Mouse (Mus musculus) forebrain, embryonic 12.5 days (tissue): ENCODE measurements around the gene Lurap1. TPM values are rescaled to one million over a fixed set of nuclear protein-coding genes. Genes with fewer than 3 reads are reported as not detected.

ENCODE experiments used
- ATAC-seq: fragments of 200-750 bp; cut with Nextera tagmentation; 2 replicates; pipeline ENCODE4 v1.8.0; 2017; ENCODE audit warnings: moderate TSS enrichment; ENCODE audit not compliant: low FRiP score
- H3K27ac ChIP-seq: fragments of 300-500 bp; sonication (generic); 2 replicates; pipeline ENCODE4 v1.5.1; 2016; ENCODE audit warnings: mild to moderate bottlenecking
- H3K27me3 ChIP-seq: fragments of 300-500 bp; sonication (generic); 2 replicates; pipeline ENCODE4 v1.6.1; 2016; ENCODE audit warnings: mild to moderate bottlenecking
- H3K36me3 ChIP-seq: fragments of 300-500 bp; sonication (generic); replicated peaks from 2 replicates; pipeline ENCODE4 v1.6.1; 2016; ENCODE audit warnings: mild to moderate bottlenecking
- H3K4me1 ChIP-seq: fragments of 300-500 bp; sonication (generic); 2 replicates; pipeline ENCODE4 v1.6.1; 2016
- H3K4me2 ChIP-seq: fragments of 300-500 bp; sonication (generic); 2 replicates; pipeline ENCODE4 v1.6.1; 2016; ENCODE audit warnings: mild to moderate bottlenecking, moderate library complexity
- H3K4me3 ChIP-seq: fragments of 300-500 bp; sonication (generic); replicated peaks from 2 replicates; pipeline ENCODE4 v1.5.1; 2016; ENCODE audit warnings: mild to moderate bottlenecking
- H3K9ac ChIP-seq: fragments of 300-500 bp; sonication (generic); 2 replicates; pipeline ENCODE4 v1.6.1; 2016; ENCODE audit warnings: mild to moderate bottlenecking
- H3K9me3 ChIP-seq: fragments of 300-500 bp; sonication (generic); 2 replicates; pipeline ENCODE4 v1.6.1; 2016
- WGBS: fragments of 180-500 bp; shearing (Covaris S2); methylation state at CpG from one replicate; pipeline ENCODE4 v1.1.7; 2016; 5-methylcytosine and 5-hydroxymethylcytosine counted together
- polyA plus RNA-seq: library from polyadenylated mRNA; unstranded; fragments of >200 nt; fragmentation: Nextera tagmentation; extraction: Ambion mirVana; gene quantifications from 2 replicates; pipeline ENCODE4 v1.2.1, GENCODE M21; 2016

The Lurap1 gene
- polyA plus RNA-seq, 1 experiment from 2014 or later, result 2.0 TPM

DNA sequence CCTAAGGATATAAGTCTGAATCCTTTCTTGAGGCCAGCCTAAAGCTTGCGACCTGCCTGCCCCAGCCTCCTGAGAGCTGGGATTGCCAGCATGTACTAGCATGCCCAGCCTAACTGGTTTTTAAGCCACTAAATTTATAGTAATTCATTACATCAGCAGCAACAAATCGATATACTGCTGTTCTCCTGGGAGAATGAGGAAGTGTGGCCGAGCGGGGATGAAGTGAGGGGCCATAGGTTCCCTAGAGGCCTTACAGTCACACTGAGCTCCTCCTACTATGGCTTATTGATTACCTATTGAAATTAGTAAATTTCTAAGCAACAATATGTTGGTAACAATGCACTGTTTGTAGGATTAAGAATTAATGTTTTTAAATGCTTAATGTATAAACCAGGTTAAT lies 18.0 kb downstream of the Lurap1 start:
- Histone ChIP-seq H3K9me3 (no peaks in the 10 kb centered on the region), H3K4me3 (no peak overlapping the region), H3K4me2 (no peak overlapping the region), H3K36me3 (0 out of 2 replicates have a peak, but pooled peaks cover 5% of the 10 kb centered on the region), H3K9ac (no peak overlapping the region), H3K4me1 (peaks cover 5% of the 10 kb centered on the region; the same call in 1 of the 2 replicates), H3K27ac (no peak overlapping the region), H3K27me3 (no peaks in the 10 kb centered on the region)
- no peak for ATAC-seq
- WGBS, result 90% methylated on average over 4 of the region's 4 CpGs

DNA sequence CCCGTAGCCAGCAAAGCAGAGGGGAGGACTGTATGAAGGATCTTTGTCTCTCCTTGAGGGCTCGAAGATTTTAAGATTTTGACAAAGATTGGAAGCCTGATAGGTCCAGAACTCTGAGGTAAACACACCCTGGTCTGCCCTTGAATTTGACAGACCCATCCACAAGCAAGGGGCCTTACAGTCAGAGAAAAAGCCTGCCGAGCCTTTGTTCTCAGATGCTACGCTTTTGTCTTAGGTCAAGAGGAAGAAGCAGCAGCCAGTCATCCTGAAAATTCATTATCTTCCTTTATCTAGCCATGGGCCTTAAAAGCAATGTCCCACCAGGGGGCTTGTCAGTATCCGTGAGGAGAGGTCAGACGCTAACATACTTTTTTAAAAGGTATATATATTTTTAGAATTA lies 23.2 kb downstream of the Lurap1 start:
- no peak overlapping the region for H3K9ac ChIP-seq
- no peaks in the 10 kb centered on the region for H3K9me3 ChIP-seq
- 68% methylated on average over 6 of the region's 6 CpGs for WGBS
- no peaks in the 10 kb centered on the region for H3K27me3 ChIP-seq
- peaks cover 15% of the 10 kb centered on the region for H3K4me1 ChIP-seq
- 0 out of 2 replicates have a peak, but pooled peaks cover 5% of the 10 kb centered on the region for H3K36me3 ChIP-seq
- no peak overlapping the region for H3K27ac ChIP-seq
- ATAC-seq, result no peak
- H3K4me3 ChIP-seq, result no peak overlapping the region
- no peak overlapping the region for H3K4me2 ChIP-seq

DNA sequence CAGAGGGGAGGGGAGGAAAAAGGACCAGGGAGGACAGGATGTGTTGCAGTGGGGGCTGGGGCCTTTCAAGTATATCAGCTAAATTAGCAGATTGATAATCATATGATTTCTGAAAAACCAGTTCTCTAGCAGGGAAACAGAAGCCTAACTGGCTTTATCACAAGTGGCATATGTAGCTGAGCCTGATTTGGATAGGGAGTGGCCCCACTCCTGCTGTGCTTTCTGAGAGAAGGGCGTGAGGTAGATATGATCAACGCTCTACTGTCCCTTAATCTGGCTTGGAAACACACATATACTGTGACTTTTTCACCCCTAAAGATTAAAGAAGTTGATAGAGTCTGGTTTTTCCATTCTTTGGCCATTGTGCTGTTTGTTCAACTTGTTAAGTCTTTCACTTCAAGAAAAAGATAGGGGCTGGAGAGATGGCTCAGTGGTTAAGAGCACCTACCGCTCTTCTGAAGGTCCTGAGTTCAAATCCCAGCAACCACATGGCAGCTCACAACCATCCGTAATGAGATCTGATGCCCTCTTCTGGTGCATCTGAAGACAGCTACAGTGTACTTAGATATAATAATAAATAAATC lies 25.2 kb downstream of the Lurap1 start:
- no peak overlapping the region for H3K4me2 ChIP-seq
- H3K27ac ChIP-seq, result no peak overlapping the region
- no peaks in the 10 kb centered on the region for H3K27me3 ChIP-seq
- peaks cover 26% of the 10 kb centered on the region for H3K4me1 ChIP-seq
- H3K4me3 ChIP-seq, result no peak overlapping the region
- no peak overlapping the region for H3K9ac ChIP-seq
- H3K9me3 ChIP-seq, result no peaks in the 10 kb centered on the region
- ATAC-seq, result no peak
- 95% methylated on average over 4 of the region's 4 CpGs for WGBS
- no peaks in the 10 kb centered on the region for H3K36me3 ChIP-seq

DNA sequence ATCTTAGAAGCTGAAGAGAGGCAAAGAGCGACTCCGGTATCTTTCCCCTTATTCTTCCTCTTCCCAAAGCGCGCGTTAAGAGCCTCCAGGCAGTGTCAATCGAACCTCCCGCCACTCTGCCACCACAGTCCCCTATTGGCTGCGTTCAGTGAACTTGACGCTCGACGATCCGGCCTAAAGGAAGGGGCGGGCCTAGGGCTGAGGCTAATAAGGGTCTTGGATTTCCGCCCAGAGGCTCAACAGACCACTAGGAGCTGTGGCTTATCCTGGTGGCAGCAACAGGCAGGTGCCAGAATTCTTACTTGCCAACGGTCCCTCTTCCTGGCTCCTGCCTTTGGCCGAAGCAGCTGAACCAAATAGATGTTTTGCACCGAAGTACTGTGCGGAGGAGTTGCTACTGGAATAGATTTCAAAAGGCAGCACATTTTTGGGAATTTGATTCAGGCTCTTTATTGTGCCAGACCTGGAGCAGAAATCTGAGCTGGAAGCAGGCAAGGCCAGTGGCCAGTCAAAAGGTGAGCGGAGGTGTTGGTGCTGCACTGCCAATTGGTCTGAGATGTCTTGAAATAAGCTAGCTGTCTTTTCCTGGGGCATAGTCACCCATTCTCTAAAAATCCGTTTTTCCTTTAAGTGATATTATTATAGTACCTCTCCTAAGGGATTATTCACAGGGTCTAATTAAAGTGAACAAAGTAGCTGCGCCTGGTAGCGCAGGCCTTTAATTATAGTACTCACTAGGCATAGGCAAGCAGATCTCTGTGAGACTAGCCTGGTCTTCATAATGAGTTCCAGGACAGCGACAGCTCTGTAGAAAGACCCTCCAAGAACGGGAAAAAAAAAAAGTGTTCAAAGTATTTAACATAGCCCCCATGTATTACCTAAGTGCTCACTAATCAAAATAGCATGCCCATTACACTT lies 27.3 kb downstream of the Lurap1 start, which contains the start of the genes Rad54l and Pomgnt1:
TSS of gene Rad54l (minus strand) at position 89 of the 918 bp plus-strand sequence.
TSS of gene Pomgnt1 (plus strand) at position 239 of the 918 bp plus-strand sequence.
- H3K9ac ChIP-seq, result peak within 1 kb of the TSS; percentile 66
- peak; percentile 99 for ATAC-seq
- no peaks in the 10 kb centered on the region for H3K9me3 ChIP-seq
- H3K4me1 ChIP-seq, result peaks cover 26% of the 10 kb centered on the region
- WGBS, result 1% methylated on average over 24 of the region's 24 CpGs
- peak within 1 kb of the TSS; percentile 80 for H3K27ac ChIP-seq
- H3K4me2 ChIP-seq, result peak within 1 kb of the TSS; percentile 68
- H3K36me3 ChIP-seq, result peaks cover 14% of the 10 kb centered on the region
- peak within 1 kb of the TSS; percentile 61 for H3K4me3 ChIP-seq
- H3K27me3 ChIP-seq, result no peaks in the 10 kb centered on the region

DNA sequence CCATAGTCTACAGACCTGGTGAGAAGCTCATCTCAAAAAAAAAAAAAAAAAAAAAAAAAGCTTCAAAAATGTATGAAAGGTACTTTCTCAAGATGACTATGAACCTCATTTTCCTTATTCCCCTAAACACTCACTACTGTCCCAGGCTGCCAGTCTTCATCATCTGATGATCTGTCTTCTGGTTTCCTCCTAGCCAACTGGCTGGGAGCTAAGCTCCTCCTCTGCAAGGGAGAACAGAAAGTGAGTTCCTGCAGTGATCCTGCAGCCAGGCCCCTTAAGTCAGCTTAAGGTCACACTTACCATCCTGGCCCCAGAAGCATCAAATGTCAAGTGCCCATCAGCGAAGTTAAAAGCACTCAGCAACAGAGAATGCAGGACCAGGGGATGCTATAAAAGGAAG lies 28.4 kb downstream of the Lurap1 start:
- Histone ChIP-seq H3K9ac (peak overlapping the region; percentile 66), H3K36me3 (peaks cover 22% of the 10 kb centered on the region), H3K4me1 (peaks cover 26% of the 10 kb centered on the region), H3K9me3 (no peaks in the 10 kb centered on the region), H3K4me2 (peak overlapping the region; percentile 68), H3K27ac (no peak overlapping the region), H3K27me3 (no peaks in the 10 kb centered on the region), H3K4me3 (peak overlapping the region; percentile 61)
- ATAC-seq, result no peak
- 0% methylated on average over 1 of the region's 1 CpGs for WGBS

DNA sequence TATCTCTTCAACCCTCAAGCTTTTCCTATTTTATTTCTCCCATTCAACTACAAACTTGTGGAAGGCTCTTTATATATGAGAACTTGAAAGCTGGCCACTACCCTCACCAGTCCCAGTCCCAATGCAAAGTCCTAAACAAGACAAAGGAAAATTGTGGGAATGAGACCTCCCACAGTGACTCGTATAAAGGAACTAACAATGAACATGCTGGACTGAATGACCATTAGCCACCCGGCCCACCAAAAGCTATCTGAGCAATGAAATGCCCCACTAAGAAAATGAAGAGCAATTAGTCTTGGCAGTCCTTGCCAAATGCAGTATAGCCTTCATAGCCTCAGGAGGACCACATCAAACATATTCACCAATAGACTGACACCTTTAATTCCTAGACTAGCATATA lies 39.7 kb downstream of the Lurap1 start:
- Histone ChIP-seq H3K4me2 (no peak overlapping the region), H3K4me1 (no peaks in the 10 kb centered on the region), H3K4me3 (no peak overlapping the region), H3K27me3 (no peaks in the 10 kb centered on the region), H3K9me3 (no peaks in the 10 kb centered on the region), H3K27ac (no peak overlapping the region), H3K36me3 (peaks cover 74% of the 10 kb centered on the region), H3K9ac (no peak overlapping the region)
- no peak for ATAC-seq
- WGBS, result 51% methylated on average over 2 of the region's 2 CpGs

DNA sequence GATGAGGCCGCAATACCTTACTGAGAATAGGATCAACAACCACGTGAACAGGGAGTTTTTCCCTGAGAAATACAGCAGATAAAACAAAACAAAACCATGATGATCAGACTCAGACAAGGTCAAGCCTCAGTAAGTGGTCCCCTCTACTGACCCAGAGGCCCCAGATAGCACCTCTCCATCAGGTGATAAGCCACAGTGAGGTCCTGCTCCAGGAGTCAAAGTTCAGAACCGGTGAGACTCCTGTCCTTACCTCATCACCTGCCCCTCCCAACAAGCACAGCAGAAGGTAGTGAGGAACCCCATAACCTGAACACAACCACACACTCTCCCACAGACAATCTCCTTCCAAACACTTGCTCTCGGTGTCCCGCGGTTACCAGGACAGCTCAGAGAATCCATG lies 40.4 kb downstream of the Lurap1 start:
- Histone ChIP-seq H3K9me3 (no peaks in the 10 kb centered on the region), H3K27ac (no peak overlapping the region), H3K4me3 (no peak overlapping the region), H3K9ac (no peak overlapping the region), H3K4me2 (no peak overlapping the region), H3K4me1 (no peaks in the 10 kb centered on the region), H3K36me3 (peaks cover 74% of the 10 kb centered on the region), H3K27me3 (no peaks in the 10 kb centered on the region)
- no peak for ATAC-seq
- WGBS, result 94% methylated on average over 6 of the region's 6 CpGs

DNA sequence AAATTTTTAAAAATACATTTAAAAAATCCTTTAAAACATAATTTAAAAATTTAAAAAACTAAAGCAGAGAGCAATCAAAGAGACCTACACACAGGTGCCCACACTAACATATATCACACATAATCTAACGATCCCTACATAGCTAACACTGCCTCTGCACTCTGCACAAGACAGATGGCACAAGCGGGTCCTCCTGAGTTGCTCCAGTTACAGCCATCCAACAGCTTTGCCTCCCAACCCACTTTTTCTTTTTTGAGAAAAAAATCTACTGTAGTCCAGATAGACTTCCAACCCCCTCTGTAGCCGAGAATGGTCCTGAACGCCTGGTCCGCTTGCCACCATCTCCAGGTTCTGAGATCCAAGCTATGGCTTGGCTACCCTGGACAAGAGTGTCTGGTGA lies 45.9 kb downstream of the Lurap1 start:
- Histone ChIP-seq H3K9ac (no peak overlapping the region), H3K27me3 (no peaks in the 10 kb centered on the region), H3K4me3 (no peak overlapping the region), H3K27ac (no peak overlapping the region), H3K36me3 (peaks cover 77% of the 10 kb centered on the region), H3K9me3 (no peaks in the 10 kb centered on the region), H3K4me1 (no peaks in the 10 kb centered on the region), H3K4me2 (no peak overlapping the region)
- WGBS, result 98% methylated on average over 5 of the region's 5 CpGs
- no peak for ATAC-seq

DNA sequence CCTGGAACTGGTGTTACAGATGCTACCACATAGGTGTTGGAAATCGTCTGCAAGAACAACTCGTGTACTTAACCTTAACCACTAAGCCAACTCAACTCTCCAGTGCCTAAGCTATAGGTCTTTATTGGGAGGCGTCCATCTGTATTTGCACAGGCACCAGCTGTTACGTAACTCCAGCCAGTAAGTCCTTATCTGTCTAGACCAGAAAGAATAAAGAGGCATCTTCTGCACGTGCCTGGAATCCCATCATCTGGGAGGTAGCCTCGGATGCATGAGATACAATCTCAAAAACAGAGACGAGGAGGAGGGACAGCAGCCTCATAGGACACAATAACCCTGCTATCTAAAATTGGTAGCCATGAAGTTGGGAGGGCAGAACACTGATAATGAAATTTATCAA lies 50.2 kb downstream of the Lurap1 start:
- H3K27me3 ChIP-seq, result no peaks in the 10 kb centered on the region
- no peak overlapping the region for H3K27ac ChIP-seq
- H3K4me3 ChIP-seq, result no peak overlapping the region
- 91% methylated on average over 7 of the region's 7 CpGs for WGBS
- peaks cover 88% of the 10 kb centered on the region for H3K36me3 ChIP-seq
- no peaks in the 10 kb centered on the region for H3K4me1 ChIP-seq
- no peak overlapping the region for H3K4me2 ChIP-seq
- no peak overlapping the region for H3K9ac ChIP-seq
- no peak for ATAC-seq
- H3K9me3 ChIP-seq, result no peaks in the 10 kb centered on the region

DNA sequence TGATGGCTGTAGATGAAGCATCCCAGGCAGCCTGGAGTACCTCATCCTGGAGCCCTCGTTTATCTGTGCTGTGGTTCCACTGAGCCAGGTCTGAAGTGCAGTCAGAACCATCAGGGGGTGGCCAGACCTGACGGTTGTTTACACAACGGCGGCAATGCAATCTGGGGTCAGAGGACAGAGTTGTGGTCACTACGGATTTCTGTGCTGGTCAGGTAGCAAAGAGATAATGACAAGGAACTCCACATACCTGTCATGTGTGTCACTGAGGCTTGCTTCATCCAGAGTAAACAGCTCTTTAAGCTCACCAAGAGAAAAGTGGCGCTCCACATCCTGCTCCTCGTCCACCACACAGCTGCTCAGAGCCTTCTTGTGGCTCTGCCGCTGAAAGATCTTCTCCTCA lies 53.9 kb downstream of the Lurap1 start:
- Histone ChIP-seq H3K27me3 (no peaks in the 10 kb centered on the region), H3K9ac (no peak overlapping the region), H3K27ac (no peak overlapping the region), H3K4me3 (no peak overlapping the region), H3K9me3 (no peaks in the 10 kb centered on the region), H3K4me1 (no peaks in the 10 kb centered on the region), H3K36me3 (peaks cover 96% of the 10 kb centered on the region), H3K4me2 (no peak overlapping the region)
- no peak for ATAC-seq
- WGBS, result 91% methylated on average over 8 of the region's 8 CpGs

DNA sequence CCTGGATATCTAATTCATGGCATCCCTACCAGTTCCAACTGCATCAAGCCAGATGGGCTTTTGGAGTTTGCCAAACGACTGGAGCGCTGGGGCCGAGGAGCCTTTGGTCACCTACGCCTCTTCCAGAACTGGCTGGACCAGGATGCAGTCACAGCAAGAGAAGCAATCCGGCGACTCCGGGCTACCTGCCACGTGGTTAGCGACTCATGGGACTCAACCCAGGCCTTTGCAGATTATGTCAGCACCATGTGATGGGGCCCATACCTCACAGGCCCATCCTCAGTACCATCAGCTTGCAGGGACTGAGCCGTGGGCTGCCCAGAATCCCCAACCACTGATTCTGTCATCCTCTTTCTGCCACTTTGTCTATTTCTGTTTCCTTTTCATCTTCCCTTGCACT lies 54.8 kb downstream of the Lurap1 start:
- 92% methylated on average over 10 of the region's 10 CpGs for WGBS
- Histone ChIP-seq H3K4me1 (no peaks in the 10 kb centered on the region), H3K27ac (no peak overlapping the region), H3K36me3 (peaks cover 97% of the 10 kb centered on the region), H3K9me3 (no peaks in the 10 kb centered on the region), H3K4me2 (no peak overlapping the region), H3K9ac (no peak overlapping the region), H3K4me3 (no peak overlapping the region), H3K27me3 (no peaks in the 10 kb centered on the region)
- no peak for ATAC-seq

DNA sequence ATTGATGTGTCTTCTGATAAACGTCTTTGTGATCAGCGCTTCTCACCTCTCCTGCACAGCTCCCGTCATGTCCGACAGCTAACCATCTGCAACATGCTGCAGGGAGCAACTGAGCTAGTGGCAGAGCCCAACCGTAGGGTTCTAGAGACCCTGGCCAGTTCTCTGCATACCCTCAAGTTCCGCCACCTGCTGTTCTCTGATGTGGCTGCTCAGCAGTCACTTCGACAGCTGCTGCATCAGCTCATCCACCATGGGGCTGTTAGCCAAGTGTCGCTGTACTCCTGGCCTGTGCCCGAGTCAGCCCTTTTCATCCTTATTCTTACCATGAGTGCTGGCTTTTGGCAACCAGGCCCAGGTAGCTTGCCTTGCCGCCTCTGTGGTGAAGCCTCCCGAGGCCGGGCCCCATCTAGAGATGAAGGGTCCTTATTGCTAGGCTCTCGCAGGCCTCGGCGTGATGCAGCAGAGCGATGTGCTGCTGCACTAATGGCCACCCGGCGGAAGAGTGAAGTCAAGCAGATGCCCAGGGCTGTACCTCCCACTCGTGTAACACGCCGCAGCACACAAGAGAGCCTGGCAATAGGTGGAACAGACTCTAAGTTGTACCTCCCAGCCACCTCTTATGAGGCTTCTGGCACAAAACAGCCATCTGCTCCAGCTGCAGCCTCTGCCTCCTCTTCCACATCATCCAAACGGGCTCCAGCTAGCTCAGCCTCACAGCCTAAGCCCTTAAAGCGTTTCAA lies 62.5 kb downstream of the Lurap1 start:
- H3K4me3 ChIP-seq, result no peak overlapping the region
- no peak overlapping the region for H3K9ac ChIP-seq
- no peak overlapping the region for H3K27ac ChIP-seq
- 92% methylated on average over 23 of the region's 23 CpGs for WGBS
- H3K36me3 ChIP-seq, result peaks cover 77% of the 10 kb centered on the region
- H3K27me3 ChIP-seq, result no peaks in the 10 kb centered on the region
- ATAC-seq, result no peak
- H3K9me3 ChIP-seq, result no peaks in the 10 kb centered on the region
- H3K4me1 ChIP-seq, result no peaks in the 10 kb centered on the region
- no peak overlapping the region for H3K4me2 ChIP-seq
